Mouse (Mus musculus): ENCODE data around the gene 1700001F09Rik. TPM values are rescaled to one million over a fixed set of nuclear protein-coding genes. Genes with fewer than 3 reads are reported as not detected.
"Not testable (repeated sequence)": the region's sequence is repeated elsewhere in the genome, so short reads cannot be mapped to it uniquely, and the experiment has no call there.

Gene 1700001F09Rik
- not detected for total RNA-seq (2021)
- long read RNA-seq, experiment 1: 0 reads
- long read RNA-seq, experiment 2: 0 reads

- not testable (repeated sequence) for DNase-seq (ENCODE audit: low spot score in 2 of 2)
Observed at GRCm38 (mm10) chr14:43347711-43348110, at the start of gene 1700001F09Rik. 1700001F09Rik (minus strand) TSS chr14:43347811.

- DNase-seq (ENCODE audit: low spot score in 2 of 2): peak in 1 of 2 experiments; percentile 5
Observed at GRCm38 (mm10) chr14:43361713-43362112, 14.1 kb upstream of the 1700001F09Rik start.

GRCm38 (mm10) chr14:43359246-43359645 lies 11.6 kb upstream of the 1700001F09Rik start:
- peak in 1 of 2 experiments; percentile 9 for DNase-seq (ENCODE audit: low spot score in 2 of 2)

- DNase-seq (ENCODE audit: low spot score in 2 of 2): not testable (repeated sequence)
Observed at GRCm38 (mm10) chr14:43357496-43357895, 9.9 kb upstream of the 1700001F09Rik start.

- DNase-seq (ENCODE audit: low spot score in 2 of 2): peak; percentile 6 to 10
Observed at GRCm38 (mm10) chr14:43352944-43353343, 5.3 kb upstream of the 1700001F09Rik start.

- DNase-seq (ENCODE audit: low spot score in 2 of 2): not testable (repeated sequence)
Observed at GRCm38 (mm10) chr14:43337646-43338045, 10.0 kb downstream of the 1700001F09Rik start.

GRCm38 (mm10) chr14:43331362-43331880 lies 16.2 kb downstream of the 1700001F09Rik start:
- DNase-seq (ENCODE audit: low spot score in 2 of 2): not testable (repeated sequence)

- DNase-seq (ENCODE audit: low spot score in 2 of 2): not testable (repeated sequence)
Observed at GRCm38 (mm10) chr14:43328603-43329002, 19.0 kb downstream of the 1700001F09Rik start.

DNA sequence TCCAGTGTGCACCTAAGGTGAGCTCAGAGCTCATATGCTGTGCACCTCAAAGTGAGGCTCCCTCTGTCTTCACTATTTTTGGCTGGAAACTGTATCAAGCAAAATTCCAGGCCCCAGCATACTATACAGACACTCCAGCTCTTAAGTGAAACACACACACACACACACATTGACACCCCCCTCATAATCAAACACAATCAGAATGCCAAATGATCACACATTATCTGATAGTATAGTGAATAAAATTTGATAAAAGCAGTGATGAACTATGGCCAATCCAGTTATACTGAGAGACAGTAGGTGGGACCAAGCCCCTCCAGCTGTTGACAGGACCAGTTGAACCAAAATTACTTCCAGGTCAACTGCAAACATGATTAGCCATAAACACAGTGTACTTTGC lies 28.1 kb downstream of the 1700001F09Rik start:
- DNase-seq (ENCODE audit: low spot score in 2 of 2): not testable (repeated sequence)

DNA sequence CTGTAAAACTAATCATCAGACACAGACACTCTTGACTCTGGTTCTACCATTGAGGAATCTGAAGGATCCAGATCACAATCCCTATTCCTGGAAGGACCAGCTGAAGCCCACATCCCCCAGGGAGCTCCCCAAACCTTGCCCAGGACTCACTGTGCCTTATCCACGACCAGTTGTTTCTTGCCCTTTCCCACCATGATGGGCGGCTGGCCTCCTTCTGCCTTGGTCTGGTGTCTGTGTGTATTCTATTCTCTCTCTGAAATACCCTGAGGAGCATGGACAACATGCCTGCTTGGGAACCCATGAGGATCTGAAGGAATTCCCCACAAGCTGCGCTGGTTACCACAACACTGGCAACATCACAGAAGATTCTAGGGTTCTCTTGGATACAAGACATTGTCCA lies 54.1 kb downstream of the 1700001F09Rik start, which contains the start of gene Gm8127:
TSS of gene Gm8127 (minus strand) at position 330 of the 400 bp plus-strand sequence.
- DNase-seq (ENCODE audit: low spot score in 2 of 2): not testable (repeated sequence)

Other genes starting within 250 kb of the 1700001F09Rik start
- gene Gm8104, start 247.2 kb downstream of the 1700001F09Rik start, total RNA-seq (2021): under 1 TPM in 1 of 2 experiments, not detected in 1; 0.17 TPM
- not detected for gene Gm7233, start 167.9 kb downstream of the 1700001F09Rik start, total RNA-seq (2021)
- not detected for gene Gm8122, start 112.5 kb downstream of the 1700001F09Rik start, total RNA-seq (2021)
- gene Gm8126, start 89.2 kb downstream of the 1700001F09Rik start, total RNA-seq (2021): under 1 TPM in 1 of 2 experiments, not detected in 1; 0.20 TPM
- gene Gm9732, start 72.8 kb downstream of the 1700001F09Rik start, total RNA-seq (2021): not detected
- not detected for gene Gm8127, start 54.0 kb downstream of the 1700001F09Rik start, total RNA-seq (2021)
- not detected for gene Gm8138, start 68.5 kb upstream of the 1700001F09Rik start, total RNA-seq (2021)
- gene Gm5799, start 195.8 kb upstream of the 1700001F09Rik start, total RNA-seq (2021): not detected
- gene Gm17654, start 231.3 kb upstream of the 1700001F09Rik start, total RNA-seq (2021): not detected

Measured in adrenal gland, postnatal 4 days (tissue).